Mouse (Mus musculus): ENCODE results near the gene Inpp4b. TPM values are rescaled to one million over a fixed set of nuclear protein-coding genes. Genes with fewer than 3 reads are reported as not detected.

Inpp4b gene
- polyA plus RNA-seq, 1 experiment from 2014 or later = 20.7 TPM

- no peaks in the 10 kb centered on the region for H3K27me3 ChIP-seq (replicated peaks; ENCODE audit: insufficient read depth, low read length)
- DNase-seq (ENCODE audit: low spot score) = no peak
- no peak overlapping the region for H3K9ac ChIP-seq (replicated peaks; ENCODE audit: low read depth)
- TF ChIP-seq CTCF (IDR thresholded peaks at IDR 0.05) = no peak
- TF ChIP-seq EP300 (IDR thresholded peaks at IDR 0.05) = no peak
- H3K4me1 ChIP-seq (ENCODE audit: insufficient read depth, low read depth, low read length) = no peaks in the 10 kb centered on the region
- H3K4me3 ChIP-seq (ENCODE audit: low read depth, low read length) = no peak overlapping the region
- no peak overlapping the region for H3K4me2 ChIP-seq (replicated peaks; ENCODE audit: low read depth, low read length)
- no peaks in the 10 kb centered on the region for H3K9me3 ChIP-seq (ENCODE audit: low read length)
- H3K36me3 ChIP-seq (ENCODE audit: insufficient read depth, low read length) = no peaks in the 10 kb centered on the region
- no peak overlapping the region for H3K27ac ChIP-seq (ENCODE audit: low read length)
- no peak for ATAC-seq
Measured at GRCm38 (mm10) chr8:81888843-81889242, 546.5 kb downstream of the Inpp4b start.

DNA sequence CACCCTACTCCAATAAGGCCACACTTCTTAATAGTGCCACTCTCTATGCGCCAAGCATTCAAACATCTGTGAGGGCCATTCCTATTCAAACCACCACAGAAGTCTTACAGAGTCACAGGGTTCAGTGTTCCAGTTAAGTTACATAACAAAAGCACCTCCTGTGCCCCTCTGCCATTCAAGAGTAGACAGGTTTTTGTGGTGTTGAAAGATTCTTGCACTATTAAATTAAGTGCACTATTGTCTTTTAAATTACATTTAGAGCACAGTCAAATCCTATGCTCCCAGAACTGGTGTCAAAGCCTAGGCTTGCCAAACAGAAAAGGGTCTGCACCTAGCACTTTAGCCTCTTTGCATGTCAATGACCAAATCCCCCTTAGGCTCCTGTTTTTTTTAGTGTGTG lies 550.9 kb downstream of the Inpp4b start:
- H3K27ac ChIP-seq (ENCODE audit: low read length) = no peak overlapping the region
- no peak overlapping the region for H3K9ac ChIP-seq (replicated peaks; ENCODE audit: low read depth)
- H3K36me3 ChIP-seq (ENCODE audit: insufficient read depth, low read length) = no peaks in the 10 kb centered on the region
- no peak for TF ChIP-seq EP300 (IDR thresholded peaks at IDR 0.05)
- TF ChIP-seq CTCF (IDR thresholded peaks at IDR 0.05) = no peak
- ATAC-seq (no peak), DNase-seq (ENCODE audit: low spot score) (no peak)
- H3K9me3 ChIP-seq (ENCODE audit: low read length) = no peaks in the 10 kb centered on the region
- no peaks in the 10 kb centered on the region for H3K27me3 ChIP-seq (replicated peaks; ENCODE audit: insufficient read depth, low read length)
- WGBS = 100% methylated on average over 1 of the region's 1 CpGs
- no peak overlapping the region for H3K4me2 ChIP-seq (replicated peaks; ENCODE audit: low read depth, low read length)
- H3K4me1 ChIP-seq (ENCODE audit: insufficient read depth, low read depth, low read length) = no peaks in the 10 kb centered on the region
- no peak overlapping the region for H3K4me3 ChIP-seq (ENCODE audit: low read depth, low read length)

GRCm38 (mm10) chr8:81946812-81947211 lies 604.5 kb downstream of the Inpp4b start:
- H3K36me3 ChIP-seq (ENCODE audit: insufficient read depth, low read length) = no peaks in the 10 kb centered on the region
- no peak for ATAC-seq
- 91% methylated on average over 5 of the region's 5 CpGs for WGBS
- H3K4me2 ChIP-seq (replicated peaks; ENCODE audit: low read depth, low read length) = no peak overlapping the region
- H3K4me1 ChIP-seq (ENCODE audit: insufficient read depth, low read depth, low read length) = no peaks in the 10 kb centered on the region
- no peak for TF ChIP-seq CTCF (IDR thresholded peaks at IDR 0.05)
- no peak for TF ChIP-seq EP300 (IDR thresholded peaks at IDR 0.05)
- no peaks in the 10 kb centered on the region for H3K27me3 ChIP-seq (replicated peaks; ENCODE audit: insufficient read depth, low read length)
- DNase-seq (ENCODE audit: low spot score) = no peak
- no peak overlapping the region for H3K27ac ChIP-seq (ENCODE audit: low read length)
- no peaks in the 10 kb centered on the region for H3K9me3 ChIP-seq (ENCODE audit: low read length)
- H3K9ac ChIP-seq (replicated peaks; ENCODE audit: low read depth) = no peak overlapping the region
- no peak overlapping the region for H3K4me3 ChIP-seq (ENCODE audit: low read depth, low read length)

- H3K4me3 ChIP-seq (ENCODE audit: low read depth, low read length) = no peak overlapping the region
- no peak overlapping the region for H3K4me2 ChIP-seq (replicated peaks; ENCODE audit: low read depth, low read length)
- H3K9me3 ChIP-seq (ENCODE audit: low read length) = no peaks in the 10 kb centered on the region
- no peak overlapping the region for H3K27ac ChIP-seq (ENCODE audit: low read length)
- H3K4me1 ChIP-seq (ENCODE audit: insufficient read depth, low read depth, low read length) = no peaks in the 10 kb centered on the region
- WGBS = 63% methylated on average over 2 of the region's 2 CpGs
- H3K27me3 ChIP-seq (replicated peaks; ENCODE audit: insufficient read depth, low read length) = no peaks in the 10 kb centered on the region
- H3K36me3 ChIP-seq (ENCODE audit: insufficient read depth, low read length) = no peaks in the 10 kb centered on the region
- TF ChIP-seq EP300 (IDR thresholded peaks at IDR 0.05) = no peak
- TF ChIP-seq CTCF (IDR thresholded peaks at IDR 0.05) = no peak
- no peak for ATAC-seq
- H3K9ac ChIP-seq (replicated peaks; ENCODE audit: low read depth) = no peak overlapping the region
- DNase-seq (ENCODE audit: low spot score) = no peak
Measured at GRCm38 (mm10) chr8:81953101-81953500, 610.7 kb downstream of the Inpp4b start.

- Histone ChIP-seq H3K4me1 (ENCODE audit: insufficient read depth, low read depth, low read length) (no peaks in the 10 kb centered on the region), H3K9me3 (ENCODE audit: low read length) (no peaks in the 10 kb centered on the region), H3K27me3 (replicated peaks; ENCODE audit: insufficient read depth, low read length) (no peaks in the 10 kb centered on the region), H3K27ac (ENCODE audit: low read length) (no peak overlapping the region), H3K4me3 (ENCODE audit: low read depth, low read length) (no peak overlapping the region), H3K9ac (replicated peaks; ENCODE audit: low read depth) (no peak overlapping the region), H3K36me3 (ENCODE audit: insufficient read depth, low read length) (no peaks in the 10 kb centered on the region), H3K4me2 (replicated peaks; ENCODE audit: low read depth, low read length) (no peak overlapping the region)
- TF ChIP-seq EP300 (IDR thresholded peaks at IDR 0.05) = no peak
- no peak for TF ChIP-seq CTCF (IDR thresholded peaks at IDR 0.05)
- ATAC-seq (no peak), DNase-seq (ENCODE audit: low spot score) (peak; percentile 22)
- 51% methylated on average over 8 of the region's 8 CpGs for WGBS
Measured at GRCm38 (mm10) chr8:81985128-81985665, 642.8 kb downstream of the Inpp4b start.

- H3K9ac ChIP-seq (replicated peaks; ENCODE audit: low read depth) = no peak overlapping the region
- no peak overlapping the region for H3K4me2 ChIP-seq (replicated peaks; ENCODE audit: low read depth, low read length)
- H3K4me1 ChIP-seq (ENCODE audit: insufficient read depth, low read depth, low read length) = no peaks in the 10 kb centered on the region
- DNase-seq (ENCODE audit: low spot score) (no peak), ATAC-seq (no peak)
- no peak overlapping the region for H3K4me3 ChIP-seq (ENCODE audit: low read depth, low read length)
- H3K27me3 ChIP-seq (replicated peaks; ENCODE audit: insufficient read depth, low read length) = no peaks in the 10 kb centered on the region
- H3K36me3 ChIP-seq (ENCODE audit: insufficient read depth, low read length) = no peaks in the 10 kb centered on the region; the same call in 1 of the 2 replicates
- WGBS = 86% methylated on average over 3 of the region's 3 CpGs
- no peak for TF ChIP-seq CTCF (IDR thresholded peaks at IDR 0.05)
- TF ChIP-seq EP300 (IDR thresholded peaks at IDR 0.05) = no peak
- no peaks in the 10 kb centered on the region for H3K9me3 ChIP-seq (ENCODE audit: low read length)
- no peak overlapping the region for H3K27ac ChIP-seq (ENCODE audit: low read length)
Measured at GRCm38 (mm10) chr8:81992966-81993365, 650.6 kb downstream of the Inpp4b start.

GRCm38 (mm10) chr8:81996239-81996638 lies 653.9 kb downstream of the Inpp4b start:
- Histone ChIP-seq H3K36me3 (ENCODE audit: insufficient read depth, low read length) (no peaks in the 10 kb centered on the region; the same call in 1 of the 2 replicates), H3K4me2 (replicated peaks; ENCODE audit: low read depth, low read length) (no peak overlapping the region), H3K27ac (ENCODE audit: low read length) (no peak overlapping the region), H3K9ac (replicated peaks; ENCODE audit: low read depth) (no peak overlapping the region), H3K4me3 (ENCODE audit: low read depth, low read length) (no peak overlapping the region), H3K9me3 (ENCODE audit: low read length) (no peaks in the 10 kb centered on the region), H3K4me1 (ENCODE audit: insufficient read depth, low read depth, low read length) (no peaks in the 10 kb centered on the region), H3K27me3 (replicated peaks; ENCODE audit: insufficient read depth, low read length) (no peaks in the 10 kb centered on the region)
- DNase-seq (ENCODE audit: low spot score) (no peak), ATAC-seq (no peak)
- TF ChIP-seq CTCF (IDR thresholded peaks at IDR 0.05) = no peak
- 69% methylated on average over 3 of the region's 3 CpGs for WGBS

All from lung, postnatal 0 days (tissue).